Mouse (Mus musculus): Measurements from ENCODE around the gene Cyba. TPM values are rescaled to one million over a fixed set of nuclear protein-coding genes. Genes with fewer than 3 reads are reported as not detected.

The Cyba gene
- polyA plus RNA-seq (2016; fragmentation: Nextera tagmentation; extraction: Ambion mirVana) = 101 and 104 TPM in 2 replicates

GRCm38 (mm10) chr8:122432443-122433268 lies at the start of gene Cyba:
Cyba (minus strand) TSS chr8:122432930.
- peak within 1 kb of the TSS; percentile 91 for H3K4me2 ChIP-seq
- H3K27ac ChIP-seq = peak within 1 kb of the TSS; percentile 66
- peaks cover 42% of the 10 kb centered on the region for H3K36me3 ChIP-seq
- ATAC-seq (ENCODE audit: insufficient number of reproducible peaks, insufficient read depth, low FRiP score, low TSS enrichment, low read depth) = peak; percentile 66
- H3K9ac ChIP-seq (replicated peaks) = peak within 1 kb of the TSS; percentile 83
- 3% methylated on average over 45 of the region's 45 CpGs for WGBS
- H3K27me3 ChIP-seq = no peaks in the 10 kb centered on the region
- peaks cover 5% of the 10 kb centered on the region; the same call in 1 of the 2 replicates for H3K9me3 ChIP-seq
- peak within 1 kb of the TSS; percentile 60 for H3K4me3 ChIP-seq (replicated peaks)
- peaks cover 19% of the 10 kb centered on the region for H3K4me1 ChIP-seq (replicated peaks)

DNA sequence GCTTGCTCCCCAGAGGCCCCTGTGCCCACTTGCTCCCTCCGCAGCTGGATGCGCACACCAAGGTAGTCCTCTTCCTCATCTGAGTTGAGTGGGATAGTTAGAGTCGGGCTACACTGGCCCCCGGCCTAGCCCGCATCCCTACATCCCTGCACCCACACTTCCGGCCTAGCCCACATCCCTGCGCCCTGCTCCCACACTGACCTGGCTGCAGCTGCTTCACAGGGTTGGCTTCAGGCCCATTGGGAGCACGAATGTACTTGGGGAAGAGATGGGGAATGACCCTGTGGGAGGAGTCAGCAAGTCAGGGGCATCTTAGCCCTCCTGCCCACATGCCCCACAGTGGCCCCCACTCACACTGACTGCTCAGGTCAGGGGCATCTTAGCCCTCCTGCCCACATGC lies 49.7 kb upstream of the Cyba start:
- Histone ChIP-seq H3K27ac (no peak overlapping the region), H3K4me1 (replicated peaks) (no peaks in the 10 kb centered on the region), H3K9ac (replicated peaks) (no peak overlapping the region), H3K36me3 (peaks cover 99% of the 10 kb centered on the region), H3K9me3 (no peaks in the 10 kb centered on the region), H3K27me3 (no peaks in the 10 kb centered on the region), H3K4me3 (replicated peaks) (no peak overlapping the region), H3K4me2 (no peak overlapping the region)
- WGBS = 94% methylated on average over 8 of the region's 8 CpGs
- no peak for ATAC-seq (ENCODE audit: insufficient number of reproducible peaks, insufficient read depth, low FRiP score, low TSS enrichment, low read depth)

- Histone ChIP-seq H3K4me2 (peak within 1 kb of the TSS; percentile 90), H3K9ac (replicated peaks) (peak within 1 kb of the TSS; percentile 91), H3K27me3 (no peaks in the 10 kb centered on the region), H3K9me3 (no peaks in the 10 kb centered on the region), H3K36me3 (peaks cover 55% of the 10 kb centered on the region), H3K27ac (peak within 1 kb of the TSS; percentile 79), H3K4me3 (replicated peaks) (peak within 1 kb of the TSS; percentile 98), H3K4me1 (replicated peaks) (peaks cover 20% of the 10 kb centered on the region)
- peak; percentile 77 for ATAC-seq (ENCODE audit: insufficient number of reproducible peaks, insufficient read depth, low FRiP score, low TSS enrichment, low read depth)
- under 1% methylated on average over 91 of the region's 103 CpGs for WGBS
These were observed 43.0 kb upstream of the Cyba start, which contains the start of the genes Rnf166 and Ctu2 for GRCm38 (mm10) chr8:122475580-122476320. Rnf166 (minus strand) TSS chr8:122476064. Ctu2 (plus strand) TSS chr8:122476143.

- no peak overlapping the region for H3K27ac ChIP-seq
- no peaks in the 10 kb centered on the region for H3K9me3 ChIP-seq
- peak overlapping the region; percentile 98 for H3K4me3 ChIP-seq (replicated peaks)
- peak overlapping the region; percentile 91 for H3K9ac ChIP-seq (replicated peaks)
- H3K36me3 ChIP-seq = peaks cover 53% of the 10 kb centered on the region
- ATAC-seq (ENCODE audit: insufficient number of reproducible peaks, insufficient read depth, low FRiP score, low TSS enrichment, low read depth) = no peak
- peak overlapping the region; percentile 90 for H3K4me2 ChIP-seq
- H3K4me1 ChIP-seq (replicated peaks) = peaks cover 20% of the 10 kb centered on the region
- WGBS = 11% methylated on average over 16 of the region's 16 CpGs
- H3K27me3 ChIP-seq = no peaks in the 10 kb centered on the region
These were observed 42.3 kb upstream of the Cyba start for GRCm38 (mm10) chr8:122474951-122475560.

DNA sequence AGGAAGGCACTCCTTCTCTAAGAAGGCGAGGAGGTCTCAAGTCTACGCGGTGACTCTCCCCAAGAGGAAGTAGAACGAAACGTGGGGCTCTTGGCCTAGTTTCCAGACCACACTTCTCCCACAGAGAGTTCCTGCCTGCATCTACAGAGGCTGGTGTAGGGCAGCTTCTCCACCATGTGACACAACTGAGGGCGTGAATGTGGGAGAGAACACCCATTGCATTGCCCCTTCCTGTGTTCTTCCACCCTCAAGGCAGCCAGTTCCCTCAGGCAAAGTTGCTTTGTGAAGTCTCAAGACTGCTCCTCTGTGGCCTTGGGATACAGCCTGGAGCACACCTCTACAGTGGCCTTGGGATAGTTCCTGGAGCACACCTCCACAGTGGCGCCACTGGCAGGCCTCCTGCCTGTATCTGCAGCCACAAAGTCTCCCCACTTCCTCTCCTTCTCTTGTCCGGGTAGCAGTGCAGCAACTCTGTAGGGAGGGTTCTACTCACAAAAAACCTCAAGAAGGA lies 41.2 kb upstream of the Cyba start:
- peaks cover 50% of the 10 kb centered on the region for H3K36me3 ChIP-seq
- no peak overlapping the region for H3K27ac ChIP-seq
- no peak overlapping the region for H3K4me2 ChIP-seq
- no peaks in the 10 kb centered on the region for H3K9me3 ChIP-seq
- H3K9ac ChIP-seq (replicated peaks) = 0 out of 2 replicates have a peak overlapping the region, but pooled peaks have one; percentile 24
- no peak for ATAC-seq (ENCODE audit: insufficient number of reproducible peaks, insufficient read depth, low FRiP score, low TSS enrichment, low read depth)
- 92% methylated on average over 8 of the region's 8 CpGs for WGBS
- H3K4me3 ChIP-seq (replicated peaks) = no peak overlapping the region
- H3K27me3 ChIP-seq = no peaks in the 10 kb centered on the region
- peaks cover 20% of the 10 kb centered on the region for H3K4me1 ChIP-seq (replicated peaks)

DNA sequence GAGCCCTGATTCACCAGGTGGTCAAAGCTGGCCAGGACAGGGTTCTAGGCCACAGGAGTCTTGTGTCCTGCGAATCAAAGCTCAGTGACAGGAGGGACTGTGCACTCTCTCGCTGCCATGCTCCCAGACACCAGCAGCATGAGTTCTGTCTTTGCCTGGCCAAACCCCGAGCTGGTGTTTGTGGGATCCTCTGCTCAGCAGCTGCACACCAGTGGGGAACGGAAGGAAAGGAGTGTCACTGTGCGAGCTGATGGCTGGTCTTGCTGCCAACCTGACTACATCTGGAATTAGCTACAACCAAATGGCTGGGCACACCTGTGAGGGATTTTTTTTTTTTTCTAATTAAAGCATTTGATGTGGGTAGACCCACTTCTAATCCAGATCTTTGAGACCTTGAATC lies 38.0 kb upstream of the Cyba start:
- 87% methylated on average over 5 of the region's 5 CpGs for WGBS
- peaks cover 68% of the 10 kb centered on the region for H3K36me3 ChIP-seq
- H3K4me1 ChIP-seq (replicated peaks) = peaks cover 12% of the 10 kb centered on the region
- H3K4me3 ChIP-seq (replicated peaks) = no peak overlapping the region
- ATAC-seq (ENCODE audit: insufficient number of reproducible peaks, insufficient read depth, low FRiP score, low TSS enrichment, low read depth) = no peak
- H3K9me3 ChIP-seq = no peaks in the 10 kb centered on the region
- no peak overlapping the region for H3K4me2 ChIP-seq
- no peak overlapping the region for H3K9ac ChIP-seq (replicated peaks)
- no peak overlapping the region for H3K27ac ChIP-seq
- no peaks in the 10 kb centered on the region for H3K27me3 ChIP-seq

- H3K4me1 ChIP-seq (replicated peaks) = peaks cover 9% of the 10 kb centered on the region
- no peak overlapping the region for H3K4me2 ChIP-seq
- no peak for ATAC-seq (ENCODE audit: insufficient number of reproducible peaks, insufficient read depth, low FRiP score, low TSS enrichment, low read depth)
- H3K9me3 ChIP-seq = no peaks in the 10 kb centered on the region
- H3K4me3 ChIP-seq (replicated peaks) = no peak overlapping the region
- H3K27me3 ChIP-seq = no peaks in the 10 kb centered on the region
- no peak overlapping the region for H3K27ac ChIP-seq
- peaks cover 74% of the 10 kb centered on the region for H3K36me3 ChIP-seq
- WGBS = 83% methylated on average over 10 of the region's 10 CpGs
- H3K9ac ChIP-seq (replicated peaks) = no peak overlapping the region
These were observed 37.2 kb upstream of the Cyba start for GRCm38 (mm10) chr8:122469965-122470364.

DNA sequence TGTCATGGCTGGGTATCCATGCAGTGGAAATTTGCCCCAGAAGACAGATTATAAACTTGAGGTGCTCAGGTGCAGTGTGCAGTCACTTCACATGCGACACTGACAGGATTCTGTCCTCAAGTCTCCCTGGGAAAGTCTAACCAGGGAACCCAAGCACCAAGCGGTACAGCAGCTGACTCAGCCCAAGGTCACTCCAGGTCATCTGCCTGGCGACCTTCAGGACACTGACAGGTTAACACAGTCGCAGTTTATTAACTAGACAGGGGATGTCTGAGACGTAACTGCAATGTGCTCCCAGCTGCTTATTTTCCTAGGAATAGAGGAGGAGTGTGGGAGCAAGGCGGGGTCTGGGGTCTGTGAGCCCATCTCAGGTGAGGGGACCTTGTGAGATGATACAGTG lies 36.7 kb upstream of the Cyba start:
- Histone ChIP-seq H3K27me3 (no peaks in the 10 kb centered on the region), H3K4me1 (replicated peaks) (peaks cover 5% of the 10 kb centered on the region; the same call in 1 of the 2 replicates), H3K4me3 (replicated peaks) (no peak overlapping the region), H3K9ac (replicated peaks) (no peak overlapping the region), H3K9me3 (no peaks in the 10 kb centered on the region), H3K36me3 (peaks cover 74% of the 10 kb centered on the region), H3K27ac (no peak overlapping the region), H3K4me2 (no peak overlapping the region)
- WGBS = 78% methylated on average over 6 of the region's 6 CpGs
- no peak for ATAC-seq (ENCODE audit: insufficient number of reproducible peaks, insufficient read depth, low FRiP score, low TSS enrichment, low read depth)

GRCm38 (mm10) chr8:122467816-122468215 lies 35.1 kb upstream of the Cyba start:
- Histone ChIP-seq H3K36me3 (peaks cover 60% of the 10 kb centered on the region), H3K4me2 (no peak overlapping the region), H3K4me3 (replicated peaks) (no peak overlapping the region), H3K4me1 (replicated peaks) (0 out of 2 replicates have a peak, but pooled peaks cover 3% of the 10 kb centered on the region), H3K27ac (no peak overlapping the region), H3K9me3 (no peaks in the 10 kb centered on the region), H3K9ac (replicated peaks) (no peak overlapping the region), H3K27me3 (peaks cover 11% of the 10 kb centered on the region)
- ATAC-seq (ENCODE audit: insufficient number of reproducible peaks, insufficient read depth, low FRiP score, low TSS enrichment, low read depth) = no peak
- 86% methylated on average over 13 of the region's 13 CpGs for WGBS

GRCm38 (mm10) chr8:122464985-122465384 lies 32.3 kb upstream of the Cyba start:
- peaks cover 40% of the 10 kb centered on the region for H3K27me3 ChIP-seq
- 66% methylated on average over 7 of the region's 7 CpGs for WGBS
- H3K36me3 ChIP-seq = peaks cover 46% of the 10 kb centered on the region
- no peak overlapping the region for H3K4me2 ChIP-seq
- no peak overlapping the region for H3K4me3 ChIP-seq (replicated peaks)
- peaks cover 16% of the 10 kb centered on the region for H3K4me1 ChIP-seq (replicated peaks)
- H3K27ac ChIP-seq = no peak overlapping the region
- no peaks in the 10 kb centered on the region for H3K9me3 ChIP-seq
- ATAC-seq (ENCODE audit: insufficient number of reproducible peaks, insufficient read depth, low FRiP score, low TSS enrichment, low read depth) = no peak
- H3K9ac ChIP-seq (replicated peaks) = no peak overlapping the region
